Mouse (Mus musculus) hindbrain, embryonic 12.5 days (tissue): Measurements from ENCODE around the gene Noc3l. TPM values are rescaled to one million over a fixed set of nuclear protein-coding genes. Genes with fewer than 3 reads are reported as not detected.

Experiments
- ATAC-seq: fragments of 200-750 bp; cut with Nextera tagmentation; 2 replicates; pipeline ENCODE4 v1.8.0; 2017; ENCODE audit warnings: moderate TSS enrichment; ENCODE audit not compliant: low FRiP score
- H3K27ac ChIP-seq: fragments of 300-500 bp; sonication (generic); 2 replicates; pipeline ENCODE4 v1.5.1; 2016; ENCODE audit warnings: mild to moderate bottlenecking
- H3K27me3 ChIP-seq: fragments of 300-500 bp; sonication (generic); 2 replicates; pipeline ENCODE4 v1.6.1; 2016; ENCODE audit warnings: mild to moderate bottlenecking
- H3K36me3 ChIP-seq: fragments of 300-500 bp; sonication (generic); 2 replicates; pipeline ENCODE4 v1.6.1; 2016; ENCODE audit warnings: mild to moderate bottlenecking
- H3K4me1 ChIP-seq: fragments of 300-500 bp; sonication (generic); 2 replicates; pipeline ENCODE4 v1.6.1; 2016
- H3K4me2 ChIP-seq: fragments of 300-500 bp; sonication (generic); replicated peaks from 2 replicates; pipeline ENCODE4 v1.6.1; 2016; ENCODE audit warnings: mild to moderate bottlenecking
- H3K4me3 ChIP-seq: fragments of 300-500 bp; sonication (generic); 2 replicates; pipeline ENCODE4 v1.5.1; 2016; ENCODE audit warnings: mild to moderate bottlenecking
- H3K9ac ChIP-seq: fragments of 300-500 bp; sonication (generic); 2 replicates; pipeline ENCODE4 v1.6.1; 2016; ENCODE audit warnings: mild to moderate bottlenecking, moderate library complexity
- H3K9me3 ChIP-seq: fragments of 300-500 bp; sonication (generic); replicated peaks from 2 replicates; pipeline ENCODE4 v1.6.1; 2016; ENCODE audit warnings: mild to moderate bottlenecking
- WGBS: fragments of 180-500 bp; shearing (Covaris S2); methylation state at CpG from one replicate; pipeline ENCODE4 v1.1.7; 2016; 5-methylcytosine and 5-hydroxymethylcytosine counted together
- polyA plus RNA-seq: library from polyadenylated mRNA; unstranded; fragments of >200 nt; fragmentation: Nextera tagmentation; extraction: Ambion mirVana; gene quantifications from 2 replicates; pipeline ENCODE4 v1.2.1, GENCODE M21; 2016

The Noc3l gene
- polyA plus RNA-seq, 1 experiment from 2014 or later, result 9.6 TPM

GRCm38 (mm10) chr19:38750192-38750591 lies 68.8 kb downstream of the Noc3l start:
- no peak overlapping the region for H3K9ac ChIP-seq
- no peaks in the 10 kb centered on the region for H3K27me3 ChIP-seq
- WGBS, result 65% methylated on average over 4 of the region's 4 CpGs
- H3K27ac ChIP-seq, result no peak overlapping the region
- no peaks in the 10 kb centered on the region for H3K36me3 ChIP-seq
- no peaks in the 10 kb centered on the region for H3K4me1 ChIP-seq
- no peak overlapping the region for H3K4me3 ChIP-seq
- H3K4me2 ChIP-seq, result no peak overlapping the region
- no peaks in the 10 kb centered on the region for H3K9me3 ChIP-seq
- no peak for ATAC-seq

DNA sequence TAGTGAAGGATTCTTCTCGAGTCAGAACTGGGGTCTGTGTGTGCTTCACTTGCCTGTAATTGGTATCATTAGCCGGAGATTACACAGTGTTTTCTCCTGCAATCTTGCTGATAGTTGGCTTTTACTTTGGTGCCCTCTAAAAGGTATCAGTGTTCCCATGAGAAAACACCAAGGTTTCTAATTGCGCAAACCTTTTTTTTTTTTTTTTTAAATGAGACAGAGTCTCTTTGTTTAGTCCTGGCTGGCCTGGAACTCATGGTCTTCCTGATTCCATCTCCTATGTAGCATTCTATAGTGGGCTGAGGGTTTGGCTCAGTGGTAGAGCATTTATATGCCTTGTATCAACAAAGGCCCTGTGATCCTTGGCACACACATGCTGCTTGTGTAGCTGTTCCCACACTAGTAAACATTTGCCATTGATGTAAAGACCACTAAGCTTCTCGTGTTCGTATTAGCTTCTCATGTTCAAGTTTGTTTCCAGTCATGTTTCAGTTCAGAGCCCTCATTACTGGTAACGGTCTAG lies 72.5 kb downstream of the Noc3l start:
- 67% methylated on average over 6 of the region's 6 CpGs for WGBS
- H3K27ac ChIP-seq, result no peak overlapping the region
- H3K4me3 ChIP-seq, result no peak overlapping the region
- no peaks in the 10 kb centered on the region for H3K4me1 ChIP-seq
- ATAC-seq, result no peak
- H3K4me2 ChIP-seq, result no peak overlapping the region
- no peaks in the 10 kb centered on the region for H3K36me3 ChIP-seq
- no peaks in the 10 kb centered on the region for H3K9me3 ChIP-seq
- H3K27me3 ChIP-seq, result no peaks in the 10 kb centered on the region
- no peak overlapping the region for H3K9ac ChIP-seq

DNA sequence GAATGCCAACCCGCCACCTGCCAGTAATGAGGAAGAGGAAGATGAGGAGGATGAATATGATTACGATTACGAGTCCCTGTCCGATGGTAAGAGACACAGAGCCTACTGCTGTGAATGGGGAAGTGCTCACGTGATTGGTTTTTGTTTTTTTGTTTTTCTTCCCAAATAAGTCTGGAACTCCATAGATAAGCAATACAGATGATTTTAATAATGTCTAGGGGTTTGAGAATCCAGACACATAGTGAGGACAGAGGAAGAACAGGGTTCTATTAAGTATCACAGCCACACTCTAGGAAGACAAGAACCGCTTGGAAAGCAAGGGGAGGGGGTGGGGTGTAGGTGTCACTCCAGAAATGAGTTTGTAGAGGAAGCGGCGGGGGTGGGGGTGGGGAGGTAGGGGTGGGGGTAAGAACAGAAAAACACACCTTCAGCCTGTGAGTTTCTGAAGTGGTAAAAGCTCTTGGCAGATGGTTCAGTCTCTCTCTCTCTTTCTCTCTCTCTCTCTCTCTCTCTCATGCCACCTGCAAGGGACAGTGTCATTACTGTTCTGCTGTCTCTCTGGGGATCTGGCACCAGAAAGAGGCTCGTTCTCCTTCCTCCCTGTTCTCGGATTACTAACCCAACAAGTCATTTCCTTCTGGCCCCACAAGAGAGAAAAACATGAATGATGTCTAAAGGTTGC lies 73.1 kb downstream of the Noc3l start:
- Histone ChIP-seq H3K27ac (no peak overlapping the region), H3K4me3 (no peak overlapping the region), H3K9ac (no peak overlapping the region), H3K4me2 (no peak overlapping the region), H3K4me1 (no peaks in the 10 kb centered on the region), H3K36me3 (no peaks in the 10 kb centered on the region), H3K9me3 (no peaks in the 10 kb centered on the region), H3K27me3 (no peaks in the 10 kb centered on the region)
- 66% methylated on average over 10 of the region's 10 CpGs for WGBS
- no peak for ATAC-seq

GRCm38 (mm10) chr19:38744546-38744945 lies 74.5 kb downstream of the Noc3l start:
- Histone ChIP-seq H3K9ac (no peak overlapping the region), H3K27me3 (no peaks in the 10 kb centered on the region), H3K27ac (no peak overlapping the region), H3K9me3 (no peaks in the 10 kb centered on the region), H3K4me3 (no peak overlapping the region), H3K36me3 (no peaks in the 10 kb centered on the region), H3K4me2 (no peak overlapping the region), H3K4me1 (no peaks in the 10 kb centered on the region)
- no peak for ATAC-seq
- WGBS, result 66% methylated on average over 8 of the region's 8 CpGs

Other genes starting within 250 kb of the Noc3l start
- 5.6 and 6.1 TPM in 2 replicates for gene Tbc1d12, start 17.3 kb upstream of the Noc3l start, polyA plus RNA-seq
- gene Hells, start 111.7 kb upstream of the Noc3l start, polyA plus RNA-seq, result 40.9 and 45.7 TPM in 2 replicates
- gene Cyp2c55, start 187.8 kb upstream of the Noc3l start, polyA plus RNA-seq, result not detected in 2 replicates
- not detected in 2 replicates for gene Cyp2c65, start 241.8 kb upstream of the Noc3l start, polyA plus RNA-seq